Mouse (Mus musculus) retina, embryonic 14.5 days (tissue): ENCODE data around the gene Muc20.

Source experiments
- DNase-seq: peaks from one replicate; pipeline ENCODE4 v3.0.0-alpha.2; 2015; ENCODE audit warnings: low spot score

Muc20 gene

DNA sequence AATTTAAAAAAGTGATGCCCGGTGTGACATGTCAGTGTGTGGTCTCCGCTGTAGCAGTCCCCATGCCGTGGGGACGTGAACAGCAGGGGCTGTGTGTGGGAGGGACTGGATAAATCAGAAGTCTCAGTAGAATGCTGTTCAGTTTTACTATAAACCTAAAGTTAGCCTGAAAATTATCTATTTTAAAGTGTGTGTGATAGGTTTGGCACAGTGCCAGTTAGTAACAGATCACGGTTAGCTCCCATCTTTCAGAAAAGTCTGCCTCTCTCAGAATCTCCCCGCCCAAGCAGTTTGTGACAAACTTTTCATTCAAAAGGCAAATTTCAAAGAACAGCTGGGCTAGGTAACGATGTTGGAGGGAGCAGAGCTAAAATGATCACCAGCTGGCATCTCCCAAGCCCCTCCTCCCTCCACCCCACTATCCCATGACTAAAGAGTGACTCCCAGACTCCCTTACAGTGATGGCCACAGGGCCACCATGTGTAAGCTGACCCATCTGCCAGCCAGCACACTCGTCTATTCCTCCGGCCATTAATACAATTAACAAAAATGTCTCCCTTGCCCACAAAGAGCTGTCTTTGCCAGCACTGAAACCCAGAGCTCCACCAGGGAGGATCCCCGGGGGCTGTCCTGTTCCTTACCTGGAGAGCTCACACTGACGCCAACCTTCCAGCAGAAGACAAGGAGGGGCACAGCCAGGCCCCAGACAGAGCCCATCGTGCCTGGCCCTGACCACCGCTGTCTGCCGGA lies 384 bp downstream of the Muc20 start:
- peak; percentile 20 for DNase-seq

GRCm38 (mm10) chr16:32795177-32795576 lies 2.1 kb downstream of the Muc20 start:
- DNase-seq, result no peak

DNA sequence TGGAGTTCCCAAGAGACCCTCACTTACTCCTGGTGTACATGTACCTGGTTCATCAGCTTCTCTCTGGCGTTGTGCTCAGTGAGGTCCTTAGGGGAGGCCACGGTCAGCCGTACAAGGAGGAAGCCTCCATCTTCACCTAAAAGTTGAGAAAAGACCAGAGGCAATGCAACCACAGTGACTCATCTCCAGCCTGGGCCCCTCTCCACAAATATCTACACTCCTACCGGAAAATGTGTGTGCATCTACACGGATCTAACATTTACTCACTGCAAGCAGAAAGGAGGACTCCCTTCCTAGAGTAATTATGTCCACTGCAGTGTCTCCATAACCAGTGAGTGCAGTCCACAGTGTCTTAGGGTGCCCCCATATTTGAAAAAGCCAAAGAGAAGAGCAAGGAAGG lies 7.2 kb downstream of the Muc20 start:
- DNase-seq, result no peak

DNA sequence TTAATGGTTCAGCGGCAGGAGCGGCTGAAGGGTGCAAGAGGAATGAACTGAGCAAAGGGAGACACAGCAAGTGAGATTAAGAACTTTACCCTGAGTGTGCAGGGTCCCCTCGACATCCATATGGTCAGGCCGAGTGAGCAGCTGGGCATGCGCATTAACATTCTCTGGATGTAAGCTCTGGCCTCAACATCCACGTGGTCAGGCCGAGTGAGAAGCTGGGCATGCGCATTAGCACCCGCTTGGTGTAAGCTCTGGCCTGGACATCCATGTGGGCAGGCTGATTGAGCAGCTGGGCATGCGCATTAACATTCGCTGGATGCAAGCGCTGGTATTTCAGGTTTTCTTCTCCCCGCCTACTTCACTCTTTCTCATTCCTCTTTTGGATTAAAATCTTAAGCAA lies 12.4 kb downstream of the Muc20 start:
- peak; percentile 67 for DNase-seq

DNA sequence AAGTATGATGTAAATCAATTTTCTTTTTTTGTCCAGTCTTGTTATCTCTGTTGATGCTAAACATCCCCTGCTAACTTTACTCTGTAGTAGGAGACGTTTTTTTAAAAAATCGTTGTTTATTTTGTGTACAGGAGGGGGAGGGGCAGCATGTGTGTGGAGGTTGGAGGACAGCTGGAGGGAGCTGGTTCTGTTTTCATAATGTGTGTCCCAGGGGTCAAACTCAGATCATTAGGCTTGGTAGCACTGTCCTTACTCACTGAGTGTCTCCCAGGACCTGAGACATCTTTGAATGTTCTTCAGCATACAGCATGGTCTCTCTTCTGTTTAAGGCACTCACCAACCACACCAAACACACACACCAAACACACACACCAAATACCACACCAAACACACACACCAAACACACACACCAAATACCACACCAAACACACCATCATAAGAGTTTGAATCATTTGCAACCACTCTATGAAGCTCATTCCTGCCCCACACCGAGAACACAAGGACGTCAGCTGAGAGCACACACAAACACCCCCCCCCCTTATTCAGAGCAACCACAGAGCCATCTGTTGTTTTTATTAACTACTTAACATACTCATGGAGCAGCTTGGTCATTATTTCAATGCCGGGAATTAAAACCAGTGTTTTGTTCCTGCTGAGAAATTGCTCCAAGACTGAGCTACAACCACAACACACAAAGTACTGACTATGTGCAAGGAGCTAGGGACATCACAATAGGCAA lies 13.7 kb downstream of the Muc20 start:
- peak; percentile 41 for DNase-seq

GRCm38 (mm10) chr16:32778956-32779355 lies 18.3 kb downstream of the Muc20 start:
- no peak for DNase-seq

DNA sequence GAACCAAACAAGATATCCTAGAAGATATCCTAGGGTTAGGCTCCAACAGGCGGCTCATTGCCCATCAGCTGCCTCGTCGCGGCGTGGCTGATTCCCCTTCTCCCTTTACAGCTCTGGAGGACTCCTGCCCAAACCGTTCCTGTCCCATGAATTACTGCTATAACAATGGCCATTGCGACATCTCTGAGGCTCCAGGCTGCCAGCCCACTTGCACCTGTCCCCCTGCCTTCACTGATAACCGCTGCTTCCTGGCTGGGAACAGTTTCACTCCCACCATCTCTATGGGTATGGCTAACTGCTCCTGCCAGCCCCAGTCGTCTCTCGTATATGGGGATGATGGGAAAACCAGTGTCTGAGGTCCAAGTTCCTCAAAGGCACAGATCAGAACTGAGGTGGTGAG lies 20.6 kb downstream of the Muc20 start:
- DNase-seq, result no peak

- DNase-seq, result no peak
Measured at GRCm38 (mm10) chr16:32766904-32767303, 30.3 kb downstream of the Muc20 start.

DNA sequence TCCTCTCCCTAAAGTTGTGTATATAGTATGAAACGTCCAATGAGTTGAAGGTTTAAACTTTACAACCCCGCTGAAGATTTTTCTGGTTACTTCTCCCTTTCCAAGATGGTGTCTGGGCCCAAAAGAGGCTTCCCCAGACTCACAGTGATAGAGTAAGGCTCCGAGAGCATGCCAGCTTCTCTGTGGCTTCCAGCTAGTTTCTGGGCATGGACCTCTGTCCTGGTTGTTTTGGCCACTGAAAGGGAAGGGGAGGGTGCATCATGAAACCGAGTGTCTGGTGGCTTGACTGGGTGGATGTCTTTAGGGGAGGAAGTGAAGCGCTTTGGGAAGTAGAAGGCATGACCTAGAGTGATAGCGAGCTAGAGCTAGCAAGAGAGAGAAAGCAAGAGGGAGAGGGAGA lies 32.3 kb downstream of the Muc20 start:
- no peak for DNase-seq

DNA sequence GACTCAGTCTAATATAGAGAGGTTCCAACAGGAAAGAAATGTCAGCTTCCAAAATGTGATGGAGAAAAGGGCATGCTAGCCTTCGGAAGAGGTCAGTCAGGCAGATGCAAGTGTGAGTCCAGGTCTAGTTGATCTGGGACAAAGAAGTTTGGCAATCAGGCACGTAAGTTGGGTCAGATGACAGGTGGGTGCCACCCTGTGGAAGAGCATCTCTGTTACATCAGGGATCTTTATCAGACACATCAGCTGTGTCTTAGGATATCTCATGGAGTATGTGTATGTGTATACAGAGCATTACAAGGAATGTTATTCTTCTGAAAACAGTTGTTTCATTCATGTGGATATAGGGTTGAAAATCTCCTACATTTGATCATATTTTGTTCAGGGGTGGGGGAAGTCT lies 32.7 kb downstream of the Muc20 start:
- DNase-seq, result no peak

GRCm38 (mm10) chr16:32750242-32751127 lies 46.8 kb downstream of the Muc20 start:
- no peak for DNase-seq

DNA sequence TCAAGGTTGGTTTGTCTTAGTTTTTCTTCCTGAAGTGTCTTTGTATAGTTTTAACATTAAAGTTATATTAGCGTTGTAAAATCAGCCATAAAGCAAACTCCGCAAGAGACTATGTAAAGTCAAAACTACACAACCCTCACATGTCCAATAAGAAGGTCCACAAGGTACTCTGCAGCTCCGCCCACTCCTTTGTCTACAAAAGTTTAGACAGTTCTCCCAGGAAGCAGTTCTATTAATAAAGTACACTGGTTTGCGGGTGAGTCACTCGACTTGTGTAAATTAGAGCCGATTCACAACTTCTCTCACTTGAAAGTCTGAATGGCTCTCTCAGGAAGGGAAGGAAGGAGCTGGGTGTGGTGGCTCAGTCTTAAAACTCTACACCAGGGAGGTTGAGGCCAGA lies 51.4 kb downstream of the Muc20 start:
- no peak for DNase-seq

DNA sequence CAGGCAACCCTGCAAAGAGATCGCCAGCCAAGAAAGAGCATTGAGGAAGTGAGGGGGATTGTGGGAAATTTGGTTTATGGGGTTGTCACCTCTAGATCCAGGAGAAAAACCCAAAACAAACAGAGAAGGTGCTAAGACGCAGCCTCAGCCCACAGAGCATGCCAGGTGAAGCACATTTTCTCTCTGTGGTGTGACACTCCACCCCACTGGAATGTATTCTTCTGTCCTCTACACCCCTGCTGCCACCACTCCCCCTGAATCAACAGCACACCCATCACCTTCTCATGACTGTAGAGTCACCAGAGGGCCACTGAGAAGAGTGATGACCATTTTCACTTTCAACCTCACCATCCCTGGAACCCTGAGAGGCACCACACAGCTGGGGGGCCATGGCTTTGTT lies 54.5 kb downstream of the Muc20 start:
- no peak for DNase-seq

GRCm38 (mm10) chr16:32741366-32741765 lies 55.9 kb downstream of the Muc20 start:
- DNase-seq, result no peak

- DNase-seq, result no peak
Measured at GRCm38 (mm10) chr16:32740003-32740663, 57.1 kb downstream of the Muc20 start.

DNA sequence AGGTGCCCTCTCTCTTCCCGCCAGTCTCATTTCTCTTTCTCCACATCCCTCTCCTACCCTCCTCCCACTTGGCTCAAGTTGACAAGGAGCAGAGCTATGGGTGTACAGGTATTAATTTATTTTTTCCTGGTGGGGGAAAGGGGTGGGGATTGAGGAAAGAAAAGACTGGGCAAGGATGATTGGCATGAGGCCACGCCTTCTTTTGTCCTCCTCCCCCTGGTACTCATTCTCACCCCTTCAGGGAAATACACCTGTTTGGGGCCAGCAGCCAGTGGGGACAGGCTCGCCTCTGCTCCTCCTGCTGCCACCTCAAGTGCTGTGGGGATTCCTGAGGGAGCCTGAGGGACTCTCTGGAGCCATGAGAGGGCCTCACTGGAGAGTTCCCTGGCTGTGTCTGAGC lies 61.2 kb downstream of the Muc20 start:
- DNase-seq, result no peak

GRCm38 (mm10) chr16:32735586-32735985 lies 61.6 kb downstream of the Muc20 start, which contains the start of gene Muc4:
Gene Muc4 (plus strand): TSS chr16:32735886.
- DNase-seq, result no peak

DNA sequence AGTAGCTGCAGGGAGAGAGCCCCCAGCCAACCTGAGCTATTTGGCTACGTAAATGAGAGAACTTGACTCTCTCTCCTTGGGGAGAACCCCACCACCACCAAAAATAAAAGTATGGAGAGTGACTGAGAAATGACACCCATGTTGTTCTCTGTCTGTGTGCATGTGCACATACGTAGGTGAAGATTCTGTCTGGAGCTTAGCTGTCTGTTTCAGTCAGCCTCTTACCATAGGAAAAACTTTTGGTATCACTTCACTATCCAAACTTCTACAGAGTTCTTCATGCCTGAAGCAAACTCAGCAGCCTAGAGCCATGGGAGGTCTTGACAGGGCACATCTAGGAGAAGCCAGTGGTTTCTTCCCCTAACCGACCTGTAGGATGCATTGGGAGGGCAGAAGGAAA lies 64.0 kb downstream of the Muc20 start:
- DNase-seq, result no peak

GRCm38 (mm10) chr16:32728730-32729129 lies 68.5 kb downstream of the Muc20 start:
- DNase-seq, result no peak

DNA sequence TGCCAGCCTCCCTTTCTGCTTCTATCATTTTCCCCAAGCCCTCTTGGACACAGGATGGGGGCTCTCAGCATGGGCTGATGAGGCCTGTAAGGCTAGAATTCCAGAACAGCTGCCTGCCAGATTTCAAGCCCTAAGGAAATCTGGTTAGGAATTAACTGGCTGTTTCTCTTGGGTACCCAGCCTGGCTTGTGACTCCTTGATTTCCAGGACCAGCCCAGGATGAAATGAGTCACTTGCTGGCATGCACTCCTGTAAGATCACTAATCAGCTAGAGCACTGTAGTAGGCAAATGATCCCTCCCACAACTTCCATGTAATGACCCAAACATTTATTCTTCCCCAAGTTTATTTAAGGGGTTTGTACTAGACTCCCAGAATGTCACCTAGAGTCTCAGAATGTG lies 69.0 kb downstream of the Muc20 start:
- no peak for DNase-seq
